Mouse (Mus musculus): ENCODE measurements around the gene Entpd3. TPM values are rescaled to one million over a fixed set of nuclear protein-coding genes. Genes with fewer than 3 reads are reported as not detected.

Gene Entpd3
- total RNA-seq, 2 experiments from 2014 or later: 0.68 to 2.2 TPM

Other genes starting within 250 kb of the Entpd3 start
- 10 to 100 TPM; 16.8 to 17.3 TPM for gene Myrip, start 238.3 kb upstream of the Entpd3 start, total RNA-seq (2021)
- gene Eif1b, start 47.6 kb upstream of the Entpd3 start, total RNA-seq (2021): 10 to 100 TPM; 59.4 to 60.4 TPM
- gene Rpl14, start 31.6 kb downstream of the Entpd3 start, total RNA-seq (2021): 100 to 1,000 TPM; 667 to 692 TPM

Data from adrenal gland, postnatal 4 days (tissue).